Mouse (Mus musculus) thymus, postnatal 14 days (tissue): Measurements from ENCODE around the gene 3425401B19Rik.

Experiments used
- DNase-seq: peaks from one replicate; pipeline ENCODE4 v3.0.0; 2021

Gene 3425401B19Rik

GRCm38 (mm10) chr14:32638485-32638884, 46.6 kb downstream of the 3425401B19Rik start:
- DNase-seq: no peak

GRCm38 (mm10) chr14:32634015-32634682, 50.9 kb downstream of the 3425401B19Rik start:
- no peak for DNase-seq

- DNase-seq: no peak
Measured at GRCm38 (mm10) chr14:32632908-32633600, 52.0 kb downstream of the 3425401B19Rik start.

- no peak for DNase-seq
Measured at GRCm38 (mm10) chr14:32628584-32628983, 56.5 kb downstream of the 3425401B19Rik start.

DNA sequence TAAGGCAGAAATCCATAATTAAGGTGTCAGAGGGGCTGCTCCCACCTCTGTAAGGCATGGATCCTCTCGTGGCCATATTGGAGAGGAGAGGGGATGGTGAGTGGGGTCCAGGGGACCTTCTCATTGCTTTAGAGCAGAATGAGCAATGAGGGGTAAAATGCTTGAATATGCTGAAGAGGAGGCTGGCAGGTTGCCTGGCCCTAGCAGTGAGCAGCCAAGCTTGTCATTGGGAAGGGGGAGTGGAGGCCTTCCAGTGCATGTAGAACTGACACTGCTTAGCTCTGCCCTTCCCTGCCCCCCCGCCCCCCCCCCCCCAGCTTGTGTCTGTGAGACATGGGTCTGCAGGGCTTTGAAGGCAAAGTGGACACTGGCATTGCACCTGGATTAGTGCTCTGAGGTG, 57.8 kb downstream of the 3425401B19Rik start:
- DNase-seq: no peak

- DNase-seq: no peak
Measured at GRCm38 (mm10) chr14:32624811-32625210, 60.3 kb downstream of the 3425401B19Rik start.

GRCm38 (mm10) chr14:32624245-32624644, 60.8 kb downstream of the 3425401B19Rik start:
- DNase-seq: no peak

- DNase-seq: no peak
Measured at GRCm38 (mm10) chr14:32617253-32617652, 67.8 kb downstream of the 3425401B19Rik start.

DNA sequence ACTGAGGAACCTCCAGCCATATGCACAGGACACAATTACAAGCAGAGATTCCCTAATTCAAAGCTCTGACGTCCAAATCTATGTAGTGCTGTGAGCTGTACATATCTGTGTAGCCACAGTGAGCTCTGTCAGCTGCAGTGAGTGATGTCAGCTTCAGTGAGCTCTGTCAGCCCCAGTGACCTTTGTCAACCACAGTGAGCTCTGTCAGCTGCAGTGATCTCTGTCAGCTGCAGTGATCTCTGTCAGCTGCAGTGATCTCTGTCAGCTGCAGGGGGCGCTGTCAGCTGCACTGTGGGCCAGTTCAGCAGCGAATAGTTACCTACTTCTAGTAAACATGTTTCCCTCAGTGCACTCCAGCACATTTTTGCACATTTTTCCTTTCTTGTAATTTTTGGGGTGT, 75.7 kb downstream of the 3425401B19Rik start:
- peak; percentile 12 for DNase-seq
